Mouse (Mus musculus): Measurements from ENCODE around the gene Dhrs7b.

GRCm38 (mm10) chr11:60889861-60890260, 59.4 kb downstream of the Dhrs7b start:
- TF ChIP-seq CTCF (IDR thresholded peaks at IDR 0.05; ENCODE audit: low read depth) (no peak), EP300 (IDR thresholded peaks at IDR 0.05; ENCODE audit: low read depth) (no peak)
